ENCODE assay signal across 14 mouse cellular contexts in genomic region chr2:117204534-117204933, GRCm38 (mm10).
"Had no signal": no experiment of that assay in that cellular context is flagged by ENCODE, and none has a peak within 500 bp of the region (broad histone marks: within the 10 kb centered on the region; RNA-seq: fewer than 3 reads in every experiment).

No protein-coding gene starts in this region.

- H3K9me3 ChIP-seq: limb, embryonic 13.5 days; liver, embryonic 15.5 days; midbrain, embryonic 12.5 days; neural tube, embryonic 13.5 days had no signal

- H3K27me3 ChIP-seq: limb, embryonic 13.5 days; liver, embryonic 15.5 days; midbrain, embryonic 12.5 days had no signal

- H3K4me2 ChIP-seq: limb, embryonic 13.5 days; liver, embryonic 11.5 days; liver, embryonic 15.5 days; midbrain, embryonic 12.5 days; neural tube, embryonic 13.5 days had no signal

- H3K4me1 ChIP-seq: liver, embryonic 15.5 days had no signal

- H3K36me3 ChIP-seq: limb, embryonic 13.5 days; liver, embryonic 15.5 days; midbrain, embryonic 12.5 days; neural tube, embryonic 13.5 days had no signal

- DNase-seq: kidney, adult 11 months; kidney, postnatal 14 days; left cerebral cortex, postnatal 4 days; retina, postnatal 1 day; right cerebral cortex, postnatal 4 days; spleen, adult 18-20 months; thymus, adult 2 months; thymus, postnatal 25 days had no signal

- H3K27ac ChIP-seq: limb, embryonic 13.5 days; liver, embryonic 15.5 days; midbrain, embryonic 12.5 days; neural tube, embryonic 13.5 days had no signal

- ATAC-seq: midbrain, embryonic 16.5 days had no signal

- H3K4me3 ChIP-seq: limb, embryonic 13.5 days; liver, embryonic 15.5 days; midbrain, embryonic 12.5 days; neural tube, embryonic 13.5 days had no signal

- H3K9ac ChIP-seq: limb, embryonic 13.5 days; liver, embryonic 15.5 days; midbrain, embryonic 12.5 days; neural tube, embryonic 13.5 days had no signal
